Mouse (Mus musculus): ENCODE measurements around the gene Cldn13. TPM values are rescaled to one million over a fixed set of nuclear protein-coding genes. Genes with fewer than 3 reads are reported as not detected.

The Cldn13 gene
- total RNA-seq, 2 experiments from 2014 or later, result not detected

- DNase-seq, result peak; percentile 89
- Histone ChIP-seq H3K4me3 (no peak overlapping the region), H3K27ac (peak overlapping the region; percentile 40)
- no peak for TF ChIP-seq CTCF (IDR thresholded peaks at IDR 0.05)
- intact Hi-C loops (cut with DNase I), result no loop called here
Observed at GRCm38 (mm10) chr5:134873956-134874879, 41.1 kb downstream of the Cldn13 start.

GRCm38 (mm10) chr5:134873034-134873433 lies 42.3 kb downstream of the Cldn13 start:
- intact Hi-C loops (cut with DNase I), result no loop called here
- peak; percentile 72 for DNase-seq
- TF ChIP-seq CTCF (IDR thresholded peaks at IDR 0.05), result no peak
- Histone ChIP-seq H3K27ac (peak overlapping the region; percentile 67), H3K4me3 (no peak overlapping the region)

- intact Hi-C loops (cut with DNase I), result no loop called here
- TF ChIP-seq CTCF (IDR thresholded peaks at IDR 0.05), result peak; percentile 8; the same call in 1 of the 2 replicates
- no peak overlapping the region for H3K4me3 ChIP-seq
- peak overlapping the region; percentile 67 for H3K27ac ChIP-seq
- peak; percentile 73 for DNase-seq
Observed at GRCm38 (mm10) chr5:134872597-134872996, 42.7 kb downstream of the Cldn13 start.

GRCm38 (mm10) chr5:134868506-134868905 lies 46.8 kb downstream of the Cldn13 start:
- no peak for DNase-seq
- TF ChIP-seq CTCF (IDR thresholded peaks at IDR 0.05), result no peak
- intact Hi-C loops (cut with DNase I), result loop anchor here (10.0 kb wide), 1 partner anchor 74 kb away; no protein-coding TSS in a partner anchor
- no peak overlapping the region for H3K4me3 ChIP-seq
- H3K27ac ChIP-seq, result no peak overlapping the region

- TF ChIP-seq CTCF (IDR thresholded peaks at IDR 0.05), result no peak
- intact Hi-C loops (cut with DNase I), result loop anchor here (10.0 kb wide), 1 partner anchor 73 kb away; no protein-coding TSS in a partner anchor
- peak overlapping the region; percentile 75 for H3K27ac ChIP-seq
- peak; percentile 40 for DNase-seq
- no peak overlapping the region for H3K4me3 ChIP-seq
Observed at GRCm38 (mm10) chr5:134867320-134868144, 47.8 kb downstream of the Cldn13 start.

GRCm38 (mm10) chr5:134865158-134865557 lies 50.2 kb downstream of the Cldn13 start:
- DNase-seq, result peak; percentile 69
- Histone ChIP-seq H3K4me3 (no peak overlapping the region), H3K27ac (peak overlapping the region; percentile 75)
- intact Hi-C loops (cut with DNase I), result loop anchor here (10.0 kb wide), 1 partner anchor 70 kb away; no protein-coding TSS in a partner anchor
- TF ChIP-seq CTCF (IDR thresholded peaks at IDR 0.05), result peak; percentile 27; the same call in 1 of the 2 replicates

Other genes starting within 250 kb of the Cldn13 start
- 1 to 10 TPM; 1.5 to 2.2 TPM for gene Limk1, start 226.9 kb downstream of the Cldn13 start, total RNA-seq (2021)
- gene Eln, start 168.2 kb downstream of the Cldn13 start, total RNA-seq (2021), result 10 to 100 TPM; 17.6 to 31.6 TPM
- gene Tmem270, start 8.8 kb downstream of the Cldn13 start, total RNA-seq (2021), result not detected
- gene Mettl27, start 16.8 kb upstream of the Cldn13 start, total RNA-seq (2021), result 1 to 10 TPM; 4.2 to 4.6 TPM
- gene Cldn4, start 31.4 kb upstream of the Cldn13 start, total RNA-seq (2021), result not detected
- gene Cldn3, start 70.7 kb upstream of the Cldn13 start, total RNA-seq (2021), result not detected
- 10 to 100 TPM; 45.5 to 56.8 TPM for gene Abhd11, start 93.6 kb upstream of the Cldn13 start, total RNA-seq (2021)
- 1 to 10 TPM in 1 of 2 experiments, under 1 TPM in 1; 0.64 to 1.3 TPM for gene Stx1a, start 108.0 kb upstream of the Cldn13 start, total RNA-seq (2021)
- gene Dnajc30, start 148.7 kb upstream of the Cldn13 start, total RNA-seq (2021), result 10 to 100 TPM; 25.0 to 30.2 TPM
- 10 to 100 TPM; 25.8 to 26.2 TPM for gene Bud23, start 149.4 kb upstream of the Cldn13 start, total RNA-seq (2021)
- gene Vps37d, start 162.7 kb upstream of the Cldn13 start, total RNA-seq (2021), result under 1 TPM; 0.33 TPM
- gene Mlxipl, start 174.4 kb upstream of the Cldn13 start, total RNA-seq (2021), result 100 to 1,000 TPM in 1 of 2 experiments, 10 to 100 TPM in 1; 64.8 to 100 TPM
- gene Tbl2, start 234.1 kb upstream of the Cldn13 start, total RNA-seq (2021), result 1 to 10 TPM; 8.8 to 9.1 TPM